Mouse (Mus musculus): ENCODE results near the gene Igfbp6. TPM values are rescaled to one million over a fixed set of nuclear protein-coding genes. Genes with fewer than 3 reads are reported as not detected.
A peak's percentile ranks its signal among the peaks of the same experiment; 100 is the strongest.
"Not testable (repeated sequence)": the region's sequence is repeated elsewhere in the genome, so short reads cannot be mapped to it uniquely, and the experiment has no call there.

Igfbp6 gene
- polyA plus RNA-seq, 1 experiment from 2014 or later: 3.7 TPM

GRCm38 (mm10) chr15:102144726-102145125, 564 bp downstream of the Igfbp6 start:
- H3K27me3 ChIP-seq (replicated peaks): peaks cover 43% of the 10 kb centered on the region
- H3K4me3 ChIP-seq: peak overlapping the region; percentile 35
- no peaks in the 10 kb centered on the region for H3K9me3 ChIP-seq
- peak overlapping the region; percentile 69 for H3K9ac ChIP-seq
- ATAC-seq (ENCODE audit: extremely low read depth, insufficient number of reproducible peaks, low FRiP score, low TSS enrichment): no peak
- WGBS: 11% methylated on average over 19 of the region's 19 CpGs
- no peaks in the 10 kb centered on the region for H3K36me3 ChIP-seq
- H3K4me2 ChIP-seq: peak overlapping the region; percentile 63
- H3K4me1 ChIP-seq: peaks cover 45% of the 10 kb centered on the region
- H3K27ac ChIP-seq (replicated peaks): no peak overlapping the region

- 76% methylated on average over 10 of the region's 10 CpGs for WGBS
- H3K4me2 ChIP-seq: 0 out of 2 replicates have a peak overlapping the region, but pooled peaks have one; percentile 63
These were observed 1.2 kb downstream of the Igfbp6 start for GRCm38 (mm10) chr15:102145330-102145729.

GRCm38 (mm10) chr15:102146089-102146488, 1.9 kb downstream of the Igfbp6 start:
- no peaks in the 10 kb centered on the region for H3K9me3 ChIP-seq
- H3K9ac ChIP-seq: no peak overlapping the region
- peaks cover 57% of the 10 kb centered on the region for H3K4me1 ChIP-seq
- no peak overlapping the region for H3K4me2 ChIP-seq
- peaks cover 43% of the 10 kb centered on the region for H3K27me3 ChIP-seq (replicated peaks)
- ATAC-seq (ENCODE audit: extremely low read depth, insufficient number of reproducible peaks, low FRiP score, low TSS enrichment): no peak
- no peak overlapping the region for H3K27ac ChIP-seq (replicated peaks)
- H3K4me3 ChIP-seq: no peak overlapping the region
- no peaks in the 10 kb centered on the region for H3K36me3 ChIP-seq
- WGBS: 68% methylated on average over 5 of the region's 5 CpGs

More at GRCm38 (mm10) chr15:102145330-102145729, 1.2 kb downstream of the Igfbp6 start:
- Histone ChIP-seq H3K4me1 (peaks cover 51% of the 10 kb centered on the region), H3K9ac (no peak overlapping the region), H3K36me3 (no peaks in the 10 kb centered on the region), H3K9me3 (no peaks in the 10 kb centered on the region), H3K27me3 (replicated peaks) (peaks cover 43% of the 10 kb centered on the region), H3K27ac (replicated peaks) (no peak overlapping the region), H3K4me3 (no peak overlapping the region)
- ATAC-seq (ENCODE audit: extremely low read depth, insufficient number of reproducible peaks, low FRiP score, low TSS enrichment): no peak

DNA sequence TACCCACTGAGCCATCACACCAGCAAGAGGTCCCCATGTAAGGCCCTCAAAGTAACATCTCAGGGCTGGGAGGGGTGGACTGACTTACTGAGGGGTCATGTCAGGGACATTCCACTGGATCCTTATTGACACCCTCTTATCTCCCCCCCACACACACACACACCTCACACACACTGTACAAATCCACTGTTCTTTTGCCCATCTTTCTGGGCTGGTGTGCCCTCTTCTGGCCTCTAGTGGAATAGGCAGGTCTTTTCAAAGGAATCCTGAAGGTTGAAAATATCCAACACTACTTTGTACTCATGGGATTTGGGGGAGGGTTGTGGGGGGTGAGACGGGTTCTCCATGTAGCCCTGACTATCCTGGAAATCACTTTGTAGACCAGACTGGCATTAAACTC, 2.7 kb downstream of the Igfbp6 start:
- H3K27me3 ChIP-seq (replicated peaks): peaks cover 43% of the 10 kb centered on the region
- no peak overlapping the region for H3K9ac ChIP-seq
- ATAC-seq (ENCODE audit: extremely low read depth, insufficient number of reproducible peaks, low FRiP score, low TSS enrichment): no peak
- H3K36me3 ChIP-seq: no peaks in the 10 kb centered on the region
- no peak overlapping the region for H3K4me2 ChIP-seq
- no peaks in the 10 kb centered on the region for H3K9me3 ChIP-seq
- 5% methylated on average over 1 of the region's 1 CpGs for WGBS
- H3K4me1 ChIP-seq: peaks cover 57% of the 10 kb centered on the region
- no peak overlapping the region for H3K4me3 ChIP-seq
- H3K27ac ChIP-seq (replicated peaks): no peak overlapping the region

GRCm38 (mm10) chr15:102147674-102148402, 3.7 kb downstream of the Igfbp6 start:
- Histone ChIP-seq H3K27ac (replicated peaks) (no peak overlapping the region), H3K36me3 (no peaks in the 10 kb centered on the region), H3K27me3 (replicated peaks) (peaks cover 36% of the 10 kb centered on the region), H3K9ac (0 out of 2 replicates have a peak overlapping the region, but pooled peaks have one; percentile 29), H3K4me1 (peaks cover 53% of the 10 kb centered on the region), H3K4me3 (no peak overlapping the region), H3K9me3 (no peaks in the 10 kb centered on the region), H3K4me2 (no peak overlapping the region)
- WGBS: 56% methylated on average over 16 of the region's 16 CpGs
- no peak for ATAC-seq (ENCODE audit: extremely low read depth, insufficient number of reproducible peaks, low FRiP score, low TSS enrichment)

GRCm38 (mm10) chr15:102149561-102149960, 5.4 kb downstream of the Igfbp6 start:
- ATAC-seq (ENCODE audit: extremely low read depth, insufficient number of reproducible peaks, low FRiP score, low TSS enrichment): no peak
- 71% methylated on average over 4 of the region's 4 CpGs for WGBS
- no peaks in the 10 kb centered on the region for H3K9me3 ChIP-seq

GRCm38 (mm10) chr15:102150301-102151135, 6.4 kb downstream of the Igfbp6 start, which contains the start of gene Soat2:
Soat2 (plus strand) TSS chr15:102150526.
- 24% methylated on average over 20 of the region's 20 CpGs for WGBS
- H3K36me3 ChIP-seq: no peaks in the 10 kb centered on the region
- H3K27ac ChIP-seq (replicated peaks): 0 out of 2 replicates have a peak within 1 kb of the TSS, but pooled peaks have one; percentile 6
- H3K4me2 ChIP-seq: peak within 1 kb of the TSS; percentile 58
- peaks cover 10% of the 10 kb centered on the region for H3K27me3 ChIP-seq (replicated peaks)
- H3K4me3 ChIP-seq: peak within 1 kb of the TSS; percentile 18; the same call in 1 of the 2 replicates
- peaks cover 28% of the 10 kb centered on the region for H3K4me1 ChIP-seq
- H3K9me3 ChIP-seq: no peaks in the 10 kb centered on the region
- no peak for ATAC-seq (ENCODE audit: extremely low read depth, insufficient number of reproducible peaks, low FRiP score, low TSS enrichment)
- H3K9ac ChIP-seq: peak within 1 kb of the TSS; percentile 66

More at GRCm38 (mm10) chr15:102149561-102149960, 5.4 kb downstream of the Igfbp6 start:
- Histone ChIP-seq H3K36me3 (no peaks in the 10 kb centered on the region), H3K27me3 (replicated peaks) (peaks cover 19% of the 10 kb centered on the region), H3K4me2 (no peak overlapping the region), H3K4me3 (no peak overlapping the region), H3K9ac (no peak overlapping the region; the same call in 1 of the 2 replicates), H3K27ac (replicated peaks) (no peak overlapping the region), H3K4me1 (peaks cover 37% of the 10 kb centered on the region)

GRCm38 (mm10) chr15:102152646-102153045, 8.5 kb downstream of the Igfbp6 start:
- no peak for ATAC-seq (ENCODE audit: extremely low read depth, insufficient number of reproducible peaks, low FRiP score, low TSS enrichment)
- Histone ChIP-seq H3K4me2 (no peak overlapping the region), H3K27ac (replicated peaks) (no peak overlapping the region), H3K4me1 (peaks cover 23% of the 10 kb centered on the region), H3K4me3 (no peak overlapping the region), H3K9ac (no peak overlapping the region), H3K27me3 (replicated peaks) (0 out of 2 replicates have a peak, but pooled peaks cover 2% of the 10 kb centered on the region), H3K9me3 (no peaks in the 10 kb centered on the region), H3K36me3 (no peaks in the 10 kb centered on the region)
- 67% methylated on average over 4 of the region's 4 CpGs for WGBS

GRCm38 (mm10) chr15:102155006-102155405, 10.8 kb downstream of the Igfbp6 start:
- H3K4me3 ChIP-seq; H3K27me3 ChIP-seq (replicated peaks); H3K9me3 ChIP-seq; H3K36me3 ChIP-seq; H3K27ac ChIP-seq (replicated peaks); H3K9ac ChIP-seq; H3K4me2 ChIP-seq; ATAC-seq (ENCODE audit: extremely low read depth, insufficient number of reproducible peaks, low FRiP score, low TSS enrichment): not testable (repeated sequence)
- H3K4me1 ChIP-seq: peaks cover 14% of the 10 kb centered on the region
- WGBS: 86% methylated on average over 6 of the region's 6 CpGs

DNA sequence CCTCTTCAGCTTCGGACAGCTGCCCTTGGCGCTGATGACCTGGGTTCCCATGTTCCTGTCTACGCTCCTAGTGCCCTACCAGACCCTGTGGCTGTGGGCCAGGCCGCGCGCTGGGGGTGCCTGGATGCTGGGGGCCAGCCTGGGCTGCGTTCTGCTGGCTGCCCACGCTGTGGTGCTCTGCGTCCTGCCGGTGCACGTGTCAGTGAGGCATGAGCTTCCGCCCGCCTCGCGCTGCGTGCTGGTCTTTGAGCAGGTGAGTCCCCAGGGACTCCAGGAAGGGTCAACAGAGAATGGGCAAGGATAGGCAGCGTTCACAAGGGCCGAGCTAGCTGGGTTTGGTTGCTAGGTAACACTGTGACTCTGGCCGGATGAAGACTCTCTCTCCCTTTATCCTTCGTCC, 12.7 kb downstream of the Igfbp6 start:
- 42% methylated on average over 20 of the region's 20 CpGs for WGBS
- Histone ChIP-seq H3K4me1 (peaks cover 4% of the 10 kb centered on the region), H3K4me3 (no peak overlapping the region), H3K27ac (replicated peaks) (no peak overlapping the region), H3K9me3 (no peaks in the 10 kb centered on the region), H3K4me2 (no peak overlapping the region), H3K27me3 (replicated peaks) (peaks cover 5% of the 10 kb centered on the region; the same call in 1 of the 2 replicates), H3K9ac (no peak overlapping the region), H3K36me3 (no peaks in the 10 kb centered on the region)
- ATAC-seq (ENCODE audit: extremely low read depth, insufficient number of reproducible peaks, low FRiP score, low TSS enrichment): no peak

DNA sequence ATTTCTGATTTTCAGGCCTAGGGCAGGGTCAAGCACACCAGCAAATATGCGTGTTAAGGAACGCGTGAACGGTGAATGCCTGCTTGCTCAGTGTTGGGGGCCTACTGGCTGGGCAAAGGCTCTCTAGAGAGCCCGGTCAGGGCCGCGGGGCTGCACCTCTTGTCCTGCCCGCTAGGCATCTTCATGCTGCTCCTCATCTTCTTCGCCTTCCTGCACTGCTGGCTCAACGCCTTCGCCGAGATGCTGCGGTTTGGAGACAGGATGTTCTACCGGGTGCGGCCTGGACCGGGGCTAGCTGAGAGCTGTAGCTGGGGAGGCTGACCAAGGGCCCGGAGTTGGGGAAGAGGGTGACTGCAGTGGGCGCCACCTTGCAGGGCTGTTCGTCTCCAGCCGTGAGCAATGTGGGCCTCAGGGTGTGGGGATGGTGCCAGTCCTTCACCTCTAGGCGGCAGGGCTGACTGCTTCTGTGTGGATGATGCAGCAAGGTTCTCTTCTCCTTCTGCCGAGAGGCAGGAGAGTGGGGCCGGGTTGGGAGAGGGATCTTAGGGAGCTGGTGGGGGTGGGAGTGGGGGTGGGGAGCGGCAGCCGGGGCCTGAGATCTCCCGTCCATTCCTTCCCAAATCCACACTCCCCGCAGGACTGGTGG, 16.4 kb downstream of the Igfbp6 start:
- peaks cover 4% of the 10 kb centered on the region for H3K4me1 ChIP-seq
- no peak overlapping the region for H3K4me3 ChIP-seq
- WGBS: 46% methylated on average over 27 of the region's 27 CpGs
- H3K27ac ChIP-seq (replicated peaks): no peak overlapping the region
- peaks cover 5% of the 10 kb centered on the region; the same call in 1 of the 2 replicates for H3K27me3 ChIP-seq (replicated peaks)
- ATAC-seq (ENCODE audit: extremely low read depth, insufficient number of reproducible peaks, low FRiP score, low TSS enrichment): no peak
- H3K4me2 ChIP-seq: no peak overlapping the region
- H3K36me3 ChIP-seq: no peaks in the 10 kb centered on the region
- H3K9me3 ChIP-seq: no peaks in the 10 kb centered on the region
- H3K9ac ChIP-seq: no peak overlapping the region

All from heart, embryonic 13.5 days (tissue).